Mouse (Mus musculus): Measurements from ENCODE around the gene She. TPM values are rescaled to one million over a fixed set of nuclear protein-coding genes. Genes with fewer than 3 reads are reported as not detected.
"Not testable (repeated sequence)": the region's sequence is repeated elsewhere in the genome, so short reads cannot be mapped to it uniquely, and the experiment has no call there.

Gene She
- total RNA-seq (2021) = 11.7 and 14.1 TPM in 2 replicates
- long read RNA-seq, experiment 1, full-length matches to known transcripts = 5 of 7 reads
- long read RNA-seq, experiment 1, partial matches to known transcripts = 1 of 7 reads
- long read RNA-seq, experiment 1, other reads (novel, unspliced or antisense) = 1 of 7 reads
- long read RNA-seq, experiment 2, full-length matches to known transcripts = 3 of 5 reads
- long read RNA-seq, experiment 2, partial matches to known transcripts = 0 of 5 reads
- long read RNA-seq, experiment 2, other reads (novel, unspliced or antisense) = 2 of 5 reads

GRCm38 (mm10) chr3:89830815-89831591 is at the start of gene She:
Gene She, plus strand, starts transcription at chr3:89831370.
- DNase-seq = peak; percentile 54

DNA sequence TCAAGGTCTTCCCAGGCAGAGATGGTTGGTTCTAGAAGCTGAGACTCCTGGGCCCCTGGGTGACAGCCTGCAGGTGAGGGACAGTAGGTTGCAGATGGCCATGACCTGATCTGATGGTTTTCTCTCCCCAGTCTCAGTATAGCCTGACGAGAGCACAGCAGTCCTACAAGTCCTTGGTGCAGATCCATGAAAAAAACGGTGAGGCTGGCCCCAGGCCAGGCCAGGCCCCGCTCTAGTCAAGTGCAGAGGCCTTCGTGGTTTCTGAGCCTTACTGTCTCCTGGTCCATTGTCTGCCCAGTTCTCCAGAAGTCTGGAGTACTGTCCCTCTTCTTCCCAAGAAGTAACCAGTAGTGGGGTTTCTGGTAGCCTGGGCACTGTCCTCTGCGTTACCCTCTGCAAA is 49.5 kb upstream of the She start:
- DNase-seq = peak; percentile 41

GRCm38 (mm10) chr3:89784991-89785753 is 46.0 kb upstream of the She start:
- peak; percentile 95 for DNase-seq

- no peak for DNase-seq
Observed at GRCm38 (mm10) chr3:89786275-89786674, 44.9 kb upstream of the She start.

- no peak for DNase-seq
Observed at GRCm38 (mm10) chr3:89788680-89789352, 42.4 kb upstream of the She start.

- no peak for DNase-seq
Observed at GRCm38 (mm10) chr3:89794616-89795015, 36.6 kb upstream of the She start.

DNA sequence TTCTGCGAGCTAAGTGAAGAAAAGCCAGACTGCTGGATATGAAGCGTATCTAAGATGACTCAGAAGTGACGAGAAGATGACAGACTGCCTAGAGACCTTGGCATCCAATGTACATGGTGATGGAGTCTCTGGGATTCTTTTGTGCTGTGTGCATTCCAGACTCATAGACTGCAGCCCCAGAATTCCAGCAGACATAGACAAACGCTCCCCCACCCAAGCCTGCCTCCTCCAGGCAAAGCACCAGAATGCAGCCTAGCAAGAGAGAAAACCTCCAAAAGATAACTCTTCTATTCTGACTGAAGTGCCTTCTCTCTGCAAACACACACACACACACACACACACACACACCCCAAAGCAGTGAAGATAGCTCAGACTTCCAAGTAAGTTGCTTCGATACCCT is 35.4 kb upstream of the She start:
- DNase-seq = peak; percentile 50

DNA sequence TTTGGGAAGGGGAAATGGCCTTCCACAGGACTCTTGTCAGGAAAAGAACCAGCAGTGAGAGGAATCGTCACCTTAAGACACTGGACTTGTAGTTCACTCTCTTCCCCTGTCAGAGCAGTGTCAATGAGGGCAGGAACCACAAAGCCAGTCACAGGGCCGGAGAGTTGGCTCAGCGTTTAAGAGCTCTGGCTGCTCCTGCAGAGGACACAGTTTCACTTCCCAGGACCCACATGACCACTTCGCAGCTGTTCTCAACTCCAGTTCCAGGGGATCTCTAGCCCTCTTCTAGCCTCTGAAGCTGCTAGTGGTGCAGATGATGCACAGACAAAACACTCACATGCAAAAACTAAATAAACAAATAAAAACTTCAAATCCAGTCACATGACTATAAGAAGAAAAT is 34.8 kb upstream of the She start:
- no peak for DNase-seq

GRCm38 (mm10) chr3:89798518-89798917 is 32.7 kb upstream of the She start:
- DNase-seq = no peak

GRCm38 (mm10) chr3:89799476-89799875 is 31.7 kb upstream of the She start:
- peak; percentile 60 for DNase-seq

DNA sequence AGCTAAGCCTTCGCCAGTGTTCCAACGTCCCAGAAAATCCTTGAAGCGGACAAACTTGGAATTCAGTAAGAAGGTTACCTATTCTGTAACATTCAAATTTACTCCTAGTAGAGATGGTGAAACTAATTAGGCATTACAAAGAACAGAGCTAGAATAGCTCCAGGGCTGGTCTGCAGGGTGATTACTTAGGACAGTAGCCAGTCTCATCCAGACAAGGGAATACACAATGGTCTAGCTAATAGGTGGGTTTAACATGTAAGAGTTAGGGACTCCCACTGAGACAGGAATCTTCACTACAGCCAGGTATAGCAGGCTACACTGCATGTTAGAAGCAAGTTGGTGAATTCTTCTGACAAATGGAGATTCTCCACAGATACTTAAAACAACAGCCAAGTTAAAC is 31.1 kb upstream of the She start:
- DNase-seq = not testable (repeated sequence)

- DNase-seq = no peak
Observed at GRCm38 (mm10) chr3:89800774-89801506, 30.2 kb upstream of the She start.

- peak; percentile 28 for DNase-seq
Observed at GRCm38 (mm10) chr3:89801507-89801847, 29.7 kb upstream of the She start.

- DNase-seq = no peak
Observed at GRCm38 (mm10) chr3:89802876-89803275, 28.3 kb upstream of the She start.

- DNase-seq = no peak
Observed at GRCm38 (mm10) chr3:89805179-89805578, 26.0 kb upstream of the She start.

DNA sequence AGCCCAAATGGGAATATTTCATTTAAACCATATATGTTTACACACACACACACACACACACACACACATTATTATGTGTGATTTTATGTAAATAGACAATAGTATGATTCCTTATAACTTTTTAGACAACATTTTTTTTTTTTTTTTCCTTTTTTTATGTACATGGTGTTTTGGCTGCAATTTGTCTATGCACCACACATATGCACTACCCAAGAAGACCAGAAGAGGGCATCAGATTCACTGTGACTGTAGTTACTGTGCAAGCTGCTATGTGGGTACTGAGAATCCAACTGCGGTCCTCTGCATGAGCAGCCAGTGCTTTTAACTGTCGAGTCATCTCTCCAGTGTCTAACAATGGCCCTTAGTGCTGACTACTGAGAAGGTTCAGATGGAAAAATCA is 24.4 kb upstream of the She start:
- DNase-seq = no peak

- no peak for DNase-seq
Observed at GRCm38 (mm10) chr3:89807171-89807570, 24.0 kb upstream of the She start.

DNA sequence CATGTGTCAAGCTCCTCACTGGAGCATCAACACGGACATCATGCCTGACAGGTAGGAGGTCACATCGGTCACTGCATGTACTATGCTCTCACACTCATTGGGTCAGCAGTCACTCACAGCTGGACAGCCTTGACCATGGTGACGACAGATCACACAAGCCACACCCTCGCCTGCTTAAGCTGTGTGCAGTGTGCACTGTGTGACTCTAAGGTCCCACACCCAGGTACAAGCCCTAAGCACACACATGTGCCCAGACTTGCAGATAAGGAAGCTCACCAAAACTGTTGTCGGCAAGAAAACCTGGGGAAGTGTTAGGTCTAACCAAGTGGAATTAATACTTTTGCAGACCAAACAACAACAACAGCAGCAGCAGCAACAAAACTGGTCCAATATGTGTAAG is 23.3 kb upstream of the She start:
- no peak for DNase-seq

DNA sequence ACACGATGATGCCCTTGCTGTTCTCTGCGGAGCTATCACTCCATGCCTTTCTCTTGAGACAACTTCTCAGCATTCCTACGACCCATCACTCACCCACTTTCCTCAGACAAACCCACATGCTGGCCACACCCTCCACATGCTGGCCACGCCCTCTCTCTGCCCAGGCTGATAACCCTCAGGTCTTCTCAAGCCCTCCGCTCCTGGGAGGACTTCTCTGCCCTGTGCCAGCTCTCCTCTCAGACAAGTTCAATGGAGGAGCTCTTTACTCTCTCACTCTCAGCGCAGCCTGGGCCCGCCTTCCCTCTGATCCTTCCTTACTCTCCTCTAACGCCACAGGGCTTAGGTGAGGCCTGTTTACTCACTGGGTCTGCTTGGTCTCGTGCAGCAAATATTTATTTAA is 22.5 kb upstream of the She start:
- DNase-seq = no peak

DNA sequence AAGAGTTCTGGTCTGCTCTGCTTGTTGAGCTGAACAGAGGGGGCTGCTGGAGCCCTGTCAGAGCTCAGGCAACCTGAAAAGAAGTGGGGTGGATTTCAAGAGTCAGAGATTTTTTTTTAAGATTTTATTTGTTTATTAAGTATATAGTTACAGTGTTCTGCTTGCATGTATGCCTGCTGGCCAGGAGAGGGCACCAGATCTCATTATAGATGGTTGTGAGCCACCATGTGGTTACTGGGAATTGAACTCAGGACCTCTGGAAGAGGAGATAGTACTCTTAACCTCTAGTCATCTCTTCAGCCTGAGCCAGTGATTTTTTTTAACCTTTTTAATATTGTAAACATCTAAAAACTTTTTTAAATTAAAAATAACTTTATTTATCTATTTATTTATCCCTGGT is 20.3 kb upstream of the She start:
- no peak for DNase-seq

DNA sequence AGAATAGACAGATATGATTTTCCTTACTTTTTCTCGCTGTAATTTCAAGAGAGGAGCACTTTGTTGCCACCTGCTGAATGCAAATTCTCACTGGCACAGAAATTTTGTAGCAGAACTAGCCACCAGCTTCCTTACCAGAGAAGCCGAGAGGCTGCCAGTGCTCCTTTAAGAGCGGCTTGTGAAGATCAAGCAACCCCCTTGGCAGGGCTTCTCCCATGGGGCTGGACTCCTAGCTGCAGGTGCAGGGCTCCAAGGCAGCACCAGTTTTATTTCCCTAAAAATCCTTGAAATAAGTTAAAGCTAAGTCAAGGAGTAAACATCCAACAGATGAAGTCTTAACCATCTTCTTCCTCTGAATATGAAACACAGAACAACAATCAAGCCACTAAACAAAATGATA is 19.0 kb upstream of the She start:
- no peak for DNase-seq

DNA sequence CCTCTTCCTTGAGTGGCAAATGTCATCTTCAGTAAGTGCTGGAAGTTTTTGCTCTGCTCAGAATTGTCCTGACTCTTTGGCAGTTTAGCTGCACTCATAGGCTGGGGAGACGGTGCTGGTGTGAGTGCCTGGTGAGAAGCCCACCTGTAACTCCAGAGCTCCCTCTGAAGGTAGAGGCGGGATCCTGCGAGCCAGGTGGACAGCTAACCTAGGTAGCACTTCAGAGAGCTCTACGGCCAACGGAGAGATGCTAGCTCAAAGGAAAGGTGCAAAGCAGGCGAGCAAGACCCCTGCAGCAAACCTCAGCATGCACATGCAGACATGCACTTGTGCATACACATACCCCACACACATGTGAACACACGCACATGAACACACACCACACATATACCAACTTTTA is 17.1 kb upstream of the She start:
- DNase-seq = no peak

Measured in adrenal gland, postnatal 14 days (tissue).